Mouse (Mus musculus) CH12.LX (cell line): ENCODE measurements around the gene Ccdc71l. TPM values are rescaled to one million over a fixed set of nuclear protein-coding genes. Genes with fewer than 3 reads are reported as not detected.

Experiments used
- DNase-seq: peaks from one replicate; pipeline ENCODE4 v3.0.0-alpha.2; 2013; ENCODE audit errors: extremely low read depth
- H3K27ac ChIP-seq: 2 replicates; pipeline ENCODE4 v1.5.1; 2012; ENCODE audit warnings: low read depth, mild to moderate bottlenecking, control low read depth, moderate library complexity; ENCODE audit not compliant: insufficient read depth
- H3K27me3 ChIP-seq: replicated peaks from 2 replicates; pipeline ENCODE3; 2012; ENCODE audit warnings: inconsistent platforms
- H3K36me3 ChIP-seq, 2 experiments: replicated peaks in 1 of 2; 2 replicates each; pipeline versions ENCODE3 to v1.6.1; 2012; ENCODE audit warnings: inconsistent platforms in 1 of 2, low read length in 1 of 2, mild to moderate bottlenecking in 1 of 2, mixed read lengths in 1 of 2, moderate library complexity in 1 of 2; ENCODE audit not compliant: control insufficient read depth in 1 of 2, insufficient read depth in 1 of 2
- H3K4me1 ChIP-seq, 2 experiments: 2 replicates each; pipeline ENCODE4 v1.6.1; 2012; ENCODE audit warnings: inconsistent platforms in 1 of 2, moderate library complexity in 1 of 2; ENCODE audit not compliant: insufficient read depth in 2 of 2, control insufficient read depth in 1 of 2
- H3K4me2 ChIP-seq: 2 replicates; pipeline ENCODE4 v1.6.1; 2012; ENCODE audit warnings: low read depth, mild to moderate bottlenecking, control low read depth; ENCODE audit not compliant: poor library complexity, insufficient read depth, severe bottlenecking
- H3K4me3 ChIP-seq, 3 experiments: fragments of 150-350 bp in 1 of 3; sonication (generic) in 1 of 3; replicated peaks in 1 of 3; 2 replicates each; pipeline versions ENCODE3 to v1.5.1; 2011 to 2012; ENCODE audit warnings: low read depth in 2 of 3, low read length in 2 of 3, mild to moderate bottlenecking in 2 of 3, moderate library complexity in 2 of 3, control low read depth in 1 of 3, improper control_type of control experiment in 1 of 3, inconsistent platforms in 1 of 3, mixed read lengths in 1 of 3; ENCODE audit not compliant: poor library complexity in 1 of 3
- H3K79me2 ChIP-seq: replicated peaks from 2 replicates; pipeline ENCODE4 v1.6.1; 2012; ENCODE audit warnings: mild to moderate bottlenecking, moderate library complexity; ENCODE audit not compliant: control insufficient read depth, poor library complexity, insufficient read depth, severe bottlenecking; ENCODE audit errors: extremely low read depth
- H3K9ac ChIP-seq: 2 replicates; pipeline ENCODE4 v1.6.1; 2012; ENCODE audit warnings: low read depth, mild to moderate bottlenecking, control low read depth, moderate library complexity; ENCODE audit not compliant: insufficient read depth
- H3K9me3 ChIP-seq: replicated peaks from 2 replicates; pipeline ENCODE3; 2012; ENCODE audit warnings: low read length, inconsistent platforms, mixed read lengths
- BHLHE40 ChIP-seq: IDR thresholded peaks from 2 replicates; pipeline ENCODE4 v1.6.1; 2011; ENCODE audit warnings: mild to moderate bottlenecking, low read depth, low read length, improper control_type of control experiment
- CHD1 ChIP-seq: IDR thresholded peaks from 2 replicates; pipeline ENCODE4 v1.6.1; 2012; ENCODE audit warnings: low read depth, low read length, improper control_type of control experiment, inconsistent platforms
- ELF1 ChIP-seq: IDR thresholded peaks from 2 replicates; pipeline ENCODE4 v1.6.1; 2014; ENCODE audit warnings: low read depth, mild to moderate bottlenecking, inconsistent platforms, low read length, improper control_type of control experiment
- GABPA ChIP-seq: IDR thresholded peaks from 2 replicates; pipeline ENCODE4 v1.6.1; 2012; ENCODE audit warnings: low read depth, low read length, improper control_type of control experiment, inconsistent platforms; ENCODE audit not compliant: insufficient replicate concordance
- HCFC1 ChIP-seq: IDR thresholded peaks from 2 replicates; pipeline ENCODE4 v1.6.1; 2012; ENCODE audit warnings: low read depth, mild to moderate bottlenecking, inconsistent platforms, low read length, improper control_type of control experiment
- KAT2A ChIP-seq: IDR thresholded peaks from 2 replicates; pipeline ENCODE4 v1.6.1; 2012; ENCODE audit warnings: low read length, improper control_type of control experiment, inconsistent platforms; ENCODE audit not compliant: insufficient replicate concordance
- MAFK ChIP-seq: IDR thresholded peaks from 2 replicates; pipeline ENCODE4 v1.6.1; 2011; ENCODE audit warnings: low read length, improper control_type of control experiment; ENCODE audit not compliant: insufficient replicate concordance
- MAX ChIP-seq: IDR thresholded peaks from 2 replicates; pipeline ENCODE4 v1.6.1; 2011; ENCODE audit warnings: low read length, improper control_type of control experiment
- MXI1 ChIP-seq: IDR thresholded peaks from 2 replicates; pipeline ENCODE4 v1.6.1; 2011; ENCODE audit warnings: mild to moderate bottlenecking, low read depth, low read length, improper control_type of control experiment
- NELFE ChIP-seq: IDR thresholded peaks from 2 replicates; pipeline ENCODE4 v1.6.1; 2011; ENCODE audit warnings: low read depth, low read length, improper control_type of control experiment
- NRF1 ChIP-seq: IDR thresholded peaks from 2 replicates; pipeline ENCODE4 v1.6.1; 2014; ENCODE audit warnings: low read depth, mild to moderate bottlenecking, inconsistent platforms, low read length, improper control_type of control experiment, moderate library complexity
- PAX5 ChIP-seq: IDR thresholded peaks from 2 replicates; pipeline ENCODE4 v1.6.1; 2012; ENCODE audit warnings: low read length, inconsistent platforms, mixed read lengths
- POLR2A ChIP-seq: IDR thresholded peaks from 2 replicates; pipeline ENCODE4 v1.6.1; 2011; ENCODE audit warnings: low read depth, mild to moderate bottlenecking, improper control_type of control experiment, low read length
- POLR2AphosphoS2 ChIP-seq: IDR thresholded peaks from 2 replicates; pipeline ENCODE4 v1.6.1; 2011; ENCODE audit warnings: low read depth, low read length, improper control_type of control experiment
- RAD21 ChIP-seq: IDR thresholded peaks from 2 replicates; pipeline ENCODE4 v1.6.1; 2011; ENCODE audit warnings: low read depth, mild to moderate bottlenecking, low read length, improper control_type of control experiment, moderate library complexity
- SIN3A ChIP-seq: IDR thresholded peaks from 2 replicates; pipeline ENCODE4 v1.6.1; 2012; ENCODE audit warnings: low read length, improper control_type of control experiment, inconsistent platforms
- SMC3 ChIP-seq: IDR thresholded peaks from 2 replicates; pipeline ENCODE4 v1.6.1; 2011; ENCODE audit warnings: low read depth, low read length, improper control_type of control experiment
- TBP ChIP-seq: conservative IDR thresholded peaks from 2 replicates; pipeline ENCODE4 v1.6.1; 2011; ENCODE audit warnings: low read depth, low read length, improper control_type of control experiment
- TCF12 ChIP-seq: IDR thresholded peaks from 2 replicates; pipeline ENCODE4 v1.6.1; 2014; ENCODE audit warnings: low read depth, mild to moderate bottlenecking, inconsistent platforms, low read length, improper control_type of control experiment
- UBTF ChIP-seq: IDR thresholded peaks from 2 replicates; pipeline ENCODE4 v1.6.1; 2012; ENCODE audit warnings: low read depth, mild to moderate bottlenecking, inconsistent platforms, low read length, improper control_type of control experiment, moderate library complexity
- USF2 ChIP-seq: conservative IDR thresholded peaks from 2 replicates; pipeline ENCODE4 v1.6.1; 2011; ENCODE audit warnings: low read depth, low read length, improper control_type of control experiment
- ZKSCAN1 ChIP-seq: IDR thresholded peaks from 2 replicates; pipeline ENCODE4 v1.6.1; 2012; ENCODE audit warnings: low read depth, inconsistent platforms, low read length, improper control_type of control experiment, borderline replicate concordance
- dilution Hi-C: fragments of 300-500 bp; cut with MboI; formaldehyde crosslinking; loops from 2 replicates; pipeline ENCODE4 v1.14.3; 2020; ENCODE audit warnings: low sequenced_read_pairs; ENCODE audit not compliant: extremely low pct_unique_long_range_greater_than_20kb, extremely low pct_ligation_motif_present
- in situ Hi-C: fragments of 300-500 bp; cut with MboI; formaldehyde crosslinking; loops from 3 replicates; pipeline ENCODE4 v1.14.3; 2019; ENCODE audit warnings: low sequenced_read_pairs, low pct_ligation_motif_present, low pct_unique_long_range_greater_than_20kb, mixed read lengths
- polyA plus RNA-seq: library from polyadenylated mRNA; unstranded; fragments of >175 nt; gene quantifications from 2 replicates; pipeline ENCODE4 v1.2.1, GENCODE M21; 2012; ENCODE audit warnings: low read depth; ENCODE audit not compliant: insufficient read length
- total RNA-seq, 2 experiments: library from RNA; depleted of rRNA; stranded (reverse); fragments of 300-350 nt in 1 of 2; fragments of >200 nt in 1 of 2; gene quantifications; 2 replicates each; pipeline ENCODE4 v1.2.3; 2012 to 2014

Gene Ccdc71l
- total and polyA plus RNA-seq, 3 experiments = 11.2 to 23.7 (median 12.2) TPM

DNA sequence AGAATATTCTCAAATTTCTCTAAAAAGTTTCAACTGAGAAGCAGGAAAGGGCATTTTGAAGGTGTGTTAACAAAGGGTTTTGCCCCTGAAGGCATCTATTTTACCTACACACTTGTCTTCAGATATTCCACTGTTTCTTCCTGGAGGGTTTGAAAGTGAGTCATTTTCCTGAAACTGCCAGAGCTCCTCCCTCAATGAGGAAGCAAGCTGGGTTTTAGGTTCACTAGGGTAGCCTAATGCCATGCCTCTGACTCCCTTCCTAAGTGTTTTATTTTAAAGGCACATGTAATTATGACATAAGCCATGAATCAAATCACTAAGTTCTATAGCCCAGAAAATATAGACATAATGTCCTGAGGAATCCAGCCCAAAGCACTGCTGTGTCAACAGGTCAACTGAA, 49.3 kb downstream of the Ccdc71l start:
- no peaks in the 10 kb centered on the region for H3K79me2 ChIP-seq
- H3K9ac ChIP-seq = no peak overlapping the region
- no peaks in the 10 kb centered on the region for H3K36me3 ChIP-seq
- no peak overlapping the region for H3K4me3 ChIP-seq
- in situ Hi-C loops = no loop called here
- dilution Hi-C loops = no loop called here
- TF ChIP-seq BHLHE40 (no peak), SIN3A (no peak), UBTF (no peak), RAD21 (no peak), ELF1 (no peak), GABPA (no peak), TBP (no peak), MXI1 (no peak), POLR2A (no peak), PAX5 (no peak), HCFC1 (no peak), POLR2AphosphoS2 (no peak), MAX (no peak), NELFE (no peak), TCF12 (no peak), CHD1 (no peak)
- peaks cover 0 to 3% of the 10 kb centered on the region in 2 experiments; a peak in 1 of 4 replicates for H3K4me1 ChIP-seq
- no peak overlapping the region for H3K27ac ChIP-seq
- DNase-seq = no peak
- peaks cover 9% of the 10 kb centered on the region for H3K9me3 ChIP-seq
- H3K27me3 ChIP-seq = no peaks in the 10 kb centered on the region
- no peak overlapping the region for H3K4me2 ChIP-seq

- H3K9me3 ChIP-seq = peaks cover 5% of the 10 kb centered on the region
- no peaks in the 10 kb centered on the region for H3K36me3 ChIP-seq
- no peak overlapping the region for H3K27ac ChIP-seq
- in situ Hi-C loops = no loop called here
- H3K79me2 ChIP-seq = no peaks in the 10 kb centered on the region
- dilution Hi-C loops = no loop called here
- no peak for TF ChIP-seq MXI1
- TF ChIP-seq POLR2AphosphoS2 = no peak
- no peak for TF ChIP-seq PAX5
- TF ChIP-seq NELFE = no peak
- TF ChIP-seq ZKSCAN1 = no peak
- TF ChIP-seq ELF1 = no peak
- no peak for TF ChIP-seq MAFK
- TF ChIP-seq SMC3 = no peak
- no peak for TF ChIP-seq NRF1
- TF ChIP-seq SIN3A = no peak
- TF ChIP-seq KAT2A = no peak
- TF ChIP-seq CHD1 = no peak
- TF ChIP-seq USF2 = no peak
- TF ChIP-seq TCF12 = no peak
- DNase-seq = no peak
- no peak overlapping the region for H3K4me2 ChIP-seq
- no peak overlapping the region for H3K4me3 ChIP-seq
- H3K4me1 ChIP-seq = peaks cover 0 to 3% of the 10 kb centered on the region in 2 experiments; a peak in 1 of 4 replicates
- H3K9ac ChIP-seq = no peak overlapping the region
- H3K27me3 ChIP-seq = no peaks in the 10 kb centered on the region
Measured at GRCm38 (mm10) chr12:32431004-32431403, 52.5 kb downstream of the Ccdc71l start.

Other genes with a start within 250 kb of the Ccdc71l start
- 28.5 and 35.8 TPM in 2 replicates for gene Pik3cg, start 170.0 kb upstream of the Ccdc71l start, total RNA-seq (2012; rRNA removed)
- 38.0 and 40.6 TPM in 2 replicates for gene Pik3cg, start 170.0 kb upstream of the Ccdc71l start, total RNA-seq (2014; rRNA removed)
- 29.7 and 35.4 TPM in 2 replicates for gene Pik3cg, start 170.0 kb upstream of the Ccdc71l start, polyA plus RNA-seq